Mouse (Mus musculus) heart, embryonic 16.5 days (tissue): ENCODE data around the gene Zfp667. TPM values are rescaled to one million over a fixed set of nuclear protein-coding genes. Genes with fewer than 3 reads are reported as not detected.
"Not testable (repeated sequence)": the region's sequence is repeated elsewhere in the genome, so short reads cannot be mapped to it uniquely, and the experiment has no call there.

Experiments
- ATAC-seq: fragments of 200-750 bp; cut with Nextera tagmentation; replicated peaks from 2 replicates; pipeline ENCODE4 v1.8.0; 2017; ENCODE audit warnings: moderate number of reproducible peaks; ENCODE audit not compliant: insufficient read depth, low FRiP score; ENCODE audit errors: extremely low read depth
- H3K27ac ChIP-seq: fragments of 300-500 bp; sonication (generic); 2 replicates; pipeline ENCODE4 v1.5.1; 2014; ENCODE audit warnings: mild to moderate bottlenecking, low read length, control low read depth, moderate library complexity
- H3K27me3 ChIP-seq: fragments of 300-500 bp; sonication (generic); 2 replicates; pipeline ENCODE4 v1.6.1; 2014; ENCODE audit warnings: low read length, mixed read lengths; ENCODE audit not compliant: control insufficient read depth, insufficient read depth
- H3K36me3 ChIP-seq: fragments of 300-500 bp; sonication (generic); 2 replicates; pipeline ENCODE4 v1.6.1; 2014; ENCODE audit not compliant: control insufficient read depth, insufficient read depth
- H3K4me1 ChIP-seq: fragments of 300-500 bp; sonication (generic); 2 replicates; pipeline ENCODE4 v1.6.1; 2014; ENCODE audit warnings: low read length, mixed read lengths; ENCODE audit not compliant: control insufficient read depth, insufficient read depth
- H3K4me2 ChIP-seq: fragments of 300-500 bp; sonication (generic); 2 replicates; pipeline ENCODE4 v1.6.1; 2014; ENCODE audit warnings: low read depth, mild to moderate bottlenecking, control low read depth, low read length
- H3K4me3 ChIP-seq: fragments of 300-500 bp; sonication (generic); 2 replicates; pipeline ENCODE4 v1.5.1; 2014; ENCODE audit warnings: mild to moderate bottlenecking, control low read depth, low read length
- H3K9ac ChIP-seq: fragments of 300-500 bp; sonication (generic); 2 replicates; pipeline ENCODE4 v1.6.1; 2014; ENCODE audit warnings: low read length, control low read depth
- H3K9me3 ChIP-seq: fragments of 300-500 bp; sonication (generic); replicated peaks from 2 replicates; pipeline ENCODE4 v1.6.1; 2016; ENCODE audit warnings: low read length; ENCODE audit not compliant: control insufficient read depth
- WGBS: fragments of 180-500 bp; shearing (Covaris S2); extraction: QIAGEN DNeasy Blood & Tissue Kit; methylation state at CpG from one replicate; pipeline ENCODE4 v1.1.7; 2014; 5-methylcytosine and 5-hydroxymethylcytosine counted together
- polyA plus RNA-seq: library from polyadenylated mRNA; unstranded; fragments of >200 nt; fragmentation: Nextera tagmentation; extraction: Ambion mirVana; gene quantifications from 2 replicates; pipeline ENCODE4 v1.2.1, GENCODE M21; 2015

Gene Zfp667
- polyA plus RNA-seq: 4.9 and 5.1 TPM in 2 replicates

DNA sequence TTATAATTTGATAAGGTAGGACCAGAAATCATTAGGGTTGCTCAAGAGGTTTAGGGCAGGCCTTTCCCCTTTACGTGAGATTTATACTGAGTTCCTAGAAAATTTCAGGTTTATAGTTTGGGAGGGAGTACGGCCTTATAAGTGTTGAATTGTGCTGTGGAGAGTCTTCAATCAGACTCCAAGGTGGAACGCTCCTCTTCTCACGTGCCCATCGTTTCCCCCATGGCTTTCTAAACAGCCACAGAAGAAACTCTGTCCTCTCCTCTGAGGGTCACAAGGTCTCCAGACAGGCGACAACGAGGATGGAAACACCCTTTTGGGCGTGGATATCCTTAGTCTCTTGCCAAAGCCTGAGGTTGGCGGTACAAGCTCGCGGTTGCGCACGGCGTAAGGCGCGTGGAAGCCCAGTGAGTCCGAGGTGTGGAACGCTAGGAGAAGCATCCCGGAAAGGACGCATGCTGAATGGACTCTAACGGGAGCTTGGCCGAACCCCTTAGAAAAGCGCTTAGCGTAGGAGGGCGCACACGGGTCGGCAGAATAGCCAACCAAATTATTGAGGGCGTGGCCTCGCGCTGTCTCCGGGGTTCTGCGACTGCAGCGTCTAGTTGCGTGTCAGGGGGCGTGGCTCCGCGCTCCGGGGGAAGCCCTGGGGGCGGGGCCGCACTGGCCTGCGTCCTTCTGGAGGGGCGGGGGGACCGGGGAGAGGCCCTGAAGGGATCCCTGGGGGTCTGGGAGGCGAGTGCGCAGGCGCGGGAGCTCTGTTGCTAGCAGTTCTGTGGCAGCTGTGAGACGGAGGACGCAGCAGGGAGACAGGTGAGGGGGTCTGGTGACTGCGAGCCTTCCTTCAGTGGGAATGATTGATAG, at the start of gene Zfp667:
Gene Zfp667, plus strand, starts transcription at position 738 of the 864 bp plus-strand sequence.
- H3K9ac ChIP-seq: peak within 1 kb of the TSS; percentile 79
- no peaks in the 10 kb centered on the region for H3K9me3 ChIP-seq
- peak within 1 kb of the TSS; percentile 70 for H3K4me3 ChIP-seq
- no peaks in the 10 kb centered on the region for H3K27me3 ChIP-seq
- H3K27ac ChIP-seq: peak within 1 kb of the TSS; percentile 87
- peak within 1 kb of the TSS; percentile 84 for H3K4me2 ChIP-seq
- WGBS: 3% methylated on average over 50 of the region's 50 CpGs
- H3K4me1 ChIP-seq: peaks cover 9% of the 10 kb centered on the region; the same call in 1 of the 2 replicates
- ATAC-seq: peak; percentile 89
- H3K36me3 ChIP-seq: no peaks in the 10 kb centered on the region

GRCm38 (mm10) chr7:6239787-6240186, 46.6 kb upstream of the Zfp667 start:
- 41% methylated on average over 11 of the region's 11 CpGs for WGBS
- Histone ChIP-seq H3K27me3 (no peaks in the 10 kb centered on the region), H3K4me1 (no peaks in the 10 kb centered on the region), H3K27ac (no peak overlapping the region), H3K9ac (no peak overlapping the region), H3K36me3 (no peaks in the 10 kb centered on the region), H3K4me2 (no peak overlapping the region), H3K9me3 (no peaks in the 10 kb centered on the region), H3K4me3 (no peak overlapping the region)
- no peak for ATAC-seq

- not testable (repeated sequence) for H3K4me2 ChIP-seq, H3K9me3 ChIP-seq, H3K9ac ChIP-seq, H3K4me1 ChIP-seq, H3K36me3 ChIP-seq, H3K27ac ChIP-seq, ATAC-seq, H3K27me3 ChIP-seq, H3K4me3 ChIP-seq
- WGBS: 18% methylated on average over 1 of the region's 1 CpGs
Measured at GRCm38 (mm10) chr7:6240841-6241425, 45.4 kb upstream of the Zfp667 start.

DNA sequence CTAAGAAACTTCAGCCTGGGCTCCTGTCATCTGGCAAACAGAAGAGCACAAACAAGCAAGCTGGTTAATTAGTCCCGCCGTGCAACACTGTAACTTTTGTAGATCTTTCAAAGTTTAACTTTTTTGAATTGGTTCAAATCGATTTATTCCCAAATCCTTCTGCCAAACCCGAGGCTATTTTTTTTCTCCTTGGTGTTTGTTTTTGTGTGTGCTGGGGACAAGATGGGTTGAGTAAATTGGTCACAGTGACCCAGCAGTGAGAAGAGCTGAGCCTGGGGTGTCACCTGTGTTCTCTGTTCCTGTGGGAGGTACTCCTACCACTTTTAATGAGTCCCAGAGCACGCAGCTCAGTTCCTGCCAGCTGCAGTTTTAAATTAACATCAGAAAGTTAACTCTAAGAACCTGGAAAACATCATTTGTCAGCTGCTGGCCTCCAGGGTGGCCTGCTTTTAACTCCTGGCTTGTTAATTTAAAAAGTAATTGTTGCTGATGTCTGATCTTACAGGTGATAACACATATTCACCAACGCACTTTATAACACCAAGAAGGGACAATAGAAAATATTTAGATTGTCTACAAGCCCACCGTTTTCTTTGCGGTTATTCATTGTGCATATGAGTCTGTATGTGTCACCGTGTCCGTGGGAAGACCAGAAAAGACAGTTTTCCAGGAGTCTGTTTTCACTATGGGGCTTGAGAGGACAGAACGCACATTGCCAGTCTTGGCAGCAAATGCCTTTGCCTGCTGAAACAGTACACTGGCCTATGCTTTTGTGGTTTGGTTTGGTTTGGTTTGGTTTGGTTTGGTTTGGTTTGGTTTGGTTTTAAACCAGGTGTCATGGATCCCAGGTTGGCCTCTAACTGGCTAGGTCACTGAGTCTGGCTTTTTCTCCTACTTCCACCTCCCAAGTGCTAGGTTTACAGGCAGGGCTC, 41.8 kb upstream of the Zfp667 start:
- no peak overlapping the region for H3K4me2 ChIP-seq
- H3K9ac ChIP-seq: no peak overlapping the region
- no peak overlapping the region for H3K27ac ChIP-seq
- H3K27me3 ChIP-seq: no peaks in the 10 kb centered on the region
- H3K9me3 ChIP-seq: no peaks in the 10 kb centered on the region
- WGBS: 36% methylated on average over 11 of the region's 11 CpGs
- ATAC-seq: no peak
- H3K4me1 ChIP-seq: no peaks in the 10 kb centered on the region
- H3K4me3 ChIP-seq: no peak overlapping the region
- no peaks in the 10 kb centered on the region for H3K36me3 ChIP-seq

DNA sequence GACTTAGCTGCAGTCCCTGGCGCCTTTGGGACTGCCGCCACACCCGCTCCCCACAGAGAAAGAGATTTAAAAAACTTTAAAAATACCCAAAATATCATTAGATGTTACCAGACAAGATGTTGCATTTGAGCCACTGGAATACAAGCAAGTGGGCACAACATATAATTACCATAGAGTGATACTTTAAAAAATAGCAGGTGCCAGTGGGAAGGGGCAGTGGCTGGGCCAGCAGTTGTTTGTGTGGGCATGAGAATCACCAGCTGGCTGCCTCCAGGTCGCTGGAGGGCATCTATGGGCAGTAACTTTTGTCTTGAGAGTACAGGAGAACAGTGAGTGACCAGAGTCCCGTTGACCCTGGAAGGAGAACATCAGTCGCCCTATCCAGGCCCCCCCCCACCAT, 34.0 kb upstream of the Zfp667 start, which contains the start of gene Epp13:
Gene Epp13, plus strand, starts transcription at position 301 of the 400 bp plus-strand sequence.
- H3K4me1 ChIP-seq: no peaks in the 10 kb centered on the region
- H3K4me3 ChIP-seq: no peak within 1 kb of the TSS
- no peaks in the 10 kb centered on the region; the same call in 1 of the 2 replicates for H3K9me3 ChIP-seq
- no peak within 1 kb of the TSS for H3K27ac ChIP-seq
- no peaks in the 10 kb centered on the region for H3K27me3 ChIP-seq
- WGBS: 82% methylated on average over 6 of the region's 6 CpGs
- H3K9ac ChIP-seq: no peak within 1 kb of the TSS
- H3K36me3 ChIP-seq: no peaks in the 10 kb centered on the region
- H3K4me2 ChIP-seq: no peak within 1 kb of the TSS
- ATAC-seq: no peak

GRCm38 (mm10) chr7:6254451-6254850, 31.9 kb upstream of the Zfp667 start:
- 83% methylated on average over 5 of the region's 5 CpGs for whole genome bisulfite sequencing
- Histone ChIP-seq H3K36me3 (no peaks in the 10 kb centered on the region), H3K4me2 (no peak overlapping the region), H3K27me3 (no peaks in the 10 kb centered on the region), H3K9ac (no peak overlapping the region), H3K27ac (no peak overlapping the region), H3K4me1 (no peaks in the 10 kb centered on the region), H3K9me3 (no peaks in the 10 kb centered on the region; the same call in 1 of the 2 replicates), H3K4me3 (no peak overlapping the region)
- no peak for ATAC-seq

DNA sequence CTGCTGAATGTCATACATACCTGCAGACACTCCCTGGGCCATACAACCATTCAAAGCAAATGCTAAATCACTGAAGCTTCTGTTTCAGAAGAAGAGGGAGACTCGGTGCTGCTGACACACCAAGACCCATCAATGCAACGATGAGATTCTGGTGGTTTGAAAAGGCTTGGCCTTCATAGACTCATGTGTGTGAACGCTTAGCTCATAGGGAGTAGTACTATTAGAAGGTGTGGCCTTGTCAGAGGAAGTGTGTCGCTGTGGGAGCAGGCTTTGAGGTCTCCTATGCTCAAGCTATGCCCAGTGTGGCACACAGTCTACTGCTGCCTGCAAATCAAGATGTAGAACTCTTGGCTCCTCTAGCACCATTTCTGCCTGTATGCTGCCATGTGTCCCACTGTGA, 29.0 kb upstream of the Zfp667 start:
- Histone ChIP-seq H3K9ac (no peak overlapping the region), H3K27ac (no peak overlapping the region), H3K4me1 (no peaks in the 10 kb centered on the region), H3K36me3 (no peaks in the 10 kb centered on the region), H3K4me2 (no peak overlapping the region), H3K27me3 (no peaks in the 10 kb centered on the region), H3K4me3 (no peak overlapping the region), H3K9me3 (no peaks in the 10 kb centered on the region; the same call in 1 of the 2 replicates)
- ATAC-seq: no peak
- 75% methylated on average over 4 of the region's 4 CpGs for WGBS

- Histone ChIP-seq H3K27ac (no peak overlapping the region), H3K4me3 (no peak overlapping the region), H3K4me1 (no peaks in the 10 kb centered on the region), H3K9me3 (no peaks in the 10 kb centered on the region), H3K4me2 (no peak overlapping the region), H3K27me3 (no peaks in the 10 kb centered on the region), H3K9ac (no peak overlapping the region), H3K36me3 (no peaks in the 10 kb centered on the region)
- ATAC-seq: no peak
- 40% methylated on average over 16 of the region's 16 CpGs for WGBS
Measured at GRCm38 (mm10) chr7:6258232-6259220, 27.9 kb upstream of the Zfp667 start.
